Mouse (Mus musculus) C2C12 (cell line): ENCODE results near the gene Cda. TPM values are rescaled to one million over a fixed set of nuclear protein-coding genes. Genes with fewer than 3 reads are reported as not detected.

Experiments used
- H3K27me3 ChIP-seq: one replicate; pipeline ENCODE4 v1.6.1; 2011; ENCODE audit not compliant: control insufficient read depth, insufficient read depth, insufficient read length
- H3K36me3 ChIP-seq: one replicate; pipeline ENCODE4 v1.6.1; 2011; ENCODE audit not compliant: control insufficient read depth, insufficient read depth
- H3K4me3 ChIP-seq: one replicate; pipeline ENCODE4 v1.5.1; 2011; ENCODE audit warnings: mild to moderate bottlenecking, control low read depth; ENCODE audit not compliant: poor library complexity, insufficient read depth, severe bottlenecking
- H3K79me2 ChIP-seq: one replicate; pipeline ENCODE4 v1.6.1; 2011; ENCODE audit not compliant: control insufficient read depth, insufficient read depth
- H3K79me3 ChIP-seq: one replicate; pipeline ENCODE4 v1.6.1; 2011; ENCODE audit warnings: low read depth, control low read depth
- H3ac ChIP-seq: one replicate; pipeline ENCODE3; 2011; ENCODE audit warnings: low read depth; ENCODE audit not compliant: control insufficient read depth, insufficient read length
- CEBPB ChIP-seq: IDR thresholded peaks from one replicate; pipeline ENCODE4 v1.6.1; 2011; ENCODE audit warnings: low read depth, mild to moderate bottlenecking, control low read depth, moderate library complexity
- CTCF ChIP-seq: IDR thresholded peaks from one replicate; pipeline ENCODE4 v1.5.1; 2011; ENCODE audit not compliant: control insufficient read depth, insufficient read depth, insufficient read length
- FOSL1 ChIP-seq: IDR thresholded peaks from one replicate; pipeline ENCODE4 v1.8.0; 2011; ENCODE audit warnings: mild to moderate bottlenecking, low read length; ENCODE audit not compliant: poor library complexity, insufficient read depth, severe bottlenecking
- MAX ChIP-seq: IDR thresholded peaks from one replicate; pipeline ENCODE4 v1.6.1; 2011; ENCODE audit warnings: mild to moderate bottlenecking, control low read depth
- MYOD1 ChIP-seq: IDR thresholded peaks from one replicate; pipeline ENCODE4 v1.6.1; 2011; ENCODE audit warnings: low read depth; ENCODE audit not compliant: control insufficient read depth, insufficient read length
- MYOG ChIP-seq: IDR thresholded peaks from one replicate; pipeline ENCODE4 v1.6.1; 2011; ENCODE audit not compliant: control insufficient read depth, insufficient read length; ENCODE audit errors: extremely low read depth
- USF1 ChIP-seq: IDR thresholded peaks from one replicate; pipeline ENCODE4 v1.6.1; 2011; ENCODE audit warnings: low read depth, mild to moderate bottlenecking, control low read depth, moderate library complexity
- polyA plus RNA-seq: library from polyadenylated mRNA; unstranded; fragments of >200 nt; fragmentation: generic; extraction: Trizol; gene quantifications from one replicate; pipeline ENCODE4 v1.2.1, GENCODE M21; 2012; ENCODE audit warnings: missing spikeins

The Cda gene
- polyA plus RNA-seq, 1 experiment, result 8.7 TPM

- H3K79me3 ChIP-seq, result no peaks in the 10 kb centered on the region
- H3ac ChIP-seq, result peak overlapping the region; percentile 10
- H3K79me2 ChIP-seq, result no peaks in the 10 kb centered on the region
- H3K36me3 ChIP-seq, result no peaks in the 10 kb centered on the region
- no peak for TF ChIP-seq MYOG
- TF ChIP-seq CEBPB, result no peak
- TF ChIP-seq USF1, result no peak
- TF ChIP-seq FOSL1, result no peak
- no peak for TF ChIP-seq CTCF
- TF ChIP-seq MYOD1, result no peak
- no peak for TF ChIP-seq MAX
- H3K4me3 ChIP-seq, result no peak overlapping the region
- peaks cover 53% of the 10 kb centered on the region for H3K27me3 ChIP-seq
These were observed 27.5 kb upstream of the Cda start for GRCm38 (mm10) chr4:138395087-138395970.

- H3ac ChIP-seq, result no peak overlapping the region
- H3K36me3 ChIP-seq, result no peaks in the 10 kb centered on the region
- no peaks in the 10 kb centered on the region for H3K79me2 ChIP-seq
- H3K27me3 ChIP-seq, result peaks cover 54% of the 10 kb centered on the region
- H3K79me3 ChIP-seq, result no peaks in the 10 kb centered on the region
- no peak overlapping the region for H3K4me3 ChIP-seq
- no peak for TF ChIP-seq CEBPB
These were observed 25.9 kb upstream of the Cda start for GRCm38 (mm10) chr4:138393703-138394102.

DNA sequence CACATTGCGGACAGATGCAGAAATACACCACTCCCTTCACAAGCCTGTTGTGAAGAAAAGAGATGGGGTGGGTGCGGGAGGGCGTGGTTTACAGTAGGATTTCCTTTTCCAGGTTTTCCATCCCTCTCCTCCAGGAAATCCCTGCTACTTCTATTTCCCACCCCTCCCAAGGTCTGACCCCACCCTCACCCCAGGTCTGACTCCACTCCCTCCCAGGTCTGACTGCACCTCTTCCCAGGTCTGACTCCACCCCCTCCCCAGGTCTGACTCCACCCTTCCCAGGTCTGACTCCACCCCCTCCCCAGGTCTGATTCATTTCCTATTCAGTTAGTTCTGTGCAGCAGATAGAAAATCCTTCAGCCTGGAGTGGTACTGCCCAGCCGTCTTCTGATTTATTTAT is 16.0 kb upstream of the Cda start:
- Histone ChIP-seq H3K79me2 (no peaks in the 10 kb centered on the region), H3K4me3 (no peak overlapping the region), H3K79me3 (no peaks in the 10 kb centered on the region), H3K27me3 (peaks cover 28% of the 10 kb centered on the region), H3ac (no peak overlapping the region), H3K36me3 (no peaks in the 10 kb centered on the region)
- TF ChIP-seq MAX (no peak), CTCF (no peak), MYOD1 (no peak), USF1 (no peak), FOSL1 (no peak), CEBPB (no peak), MYOG (no peak)

DNA sequence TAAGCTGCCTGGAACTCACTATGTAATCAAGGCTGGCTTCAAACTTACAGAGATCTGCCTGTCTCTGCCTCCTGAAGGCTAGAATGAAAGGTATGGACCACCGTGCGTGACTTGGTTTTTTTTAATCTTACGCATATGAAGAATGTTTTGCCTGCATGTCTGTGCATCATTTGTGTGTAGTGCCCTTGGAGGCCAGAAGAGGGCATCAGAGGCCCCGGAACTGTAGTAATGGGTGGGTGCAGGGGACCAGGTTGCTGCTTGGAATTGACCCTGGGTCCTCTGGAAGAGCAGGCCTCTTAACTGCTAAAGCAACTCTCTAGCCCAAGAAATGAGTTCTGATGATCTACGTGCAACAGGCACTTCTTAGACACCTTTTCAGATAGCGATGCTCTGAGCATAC is 14.7 kb upstream of the Cda start:
- no peaks in the 10 kb centered on the region for H3K79me2 ChIP-seq
- no peak overlapping the region for H3K4me3 ChIP-seq
- H3ac ChIP-seq, result no peak overlapping the region
- H3K27me3 ChIP-seq, result peaks cover 28% of the 10 kb centered on the region
- no peak for TF ChIP-seq MYOG
- TF ChIP-seq CTCF, result no peak
- TF ChIP-seq USF1, result no peak
- TF ChIP-seq MAX, result no peak
- TF ChIP-seq FOSL1, result no peak
- TF ChIP-seq CEBPB, result no peak
- no peak for TF ChIP-seq MYOD1
- no peaks in the 10 kb centered on the region for H3K79me3 ChIP-seq
- no peaks in the 10 kb centered on the region for H3K36me3 ChIP-seq

- TF ChIP-seq MYOG, result no peak
- no peak for TF ChIP-seq USF1
- Histone ChIP-seq H3K36me3 (no peaks in the 10 kb centered on the region), H3K79me3 (no peaks in the 10 kb centered on the region), H3K79me2 (no peaks in the 10 kb centered on the region), H3K4me3 (no peak overlapping the region), H3K27me3 (peaks cover 20% of the 10 kb centered on the region), H3ac (no peak overlapping the region)
These were observed 12.4 kb upstream of the Cda start for GRCm38 (mm10) chr4:138380132-138380689.

DNA sequence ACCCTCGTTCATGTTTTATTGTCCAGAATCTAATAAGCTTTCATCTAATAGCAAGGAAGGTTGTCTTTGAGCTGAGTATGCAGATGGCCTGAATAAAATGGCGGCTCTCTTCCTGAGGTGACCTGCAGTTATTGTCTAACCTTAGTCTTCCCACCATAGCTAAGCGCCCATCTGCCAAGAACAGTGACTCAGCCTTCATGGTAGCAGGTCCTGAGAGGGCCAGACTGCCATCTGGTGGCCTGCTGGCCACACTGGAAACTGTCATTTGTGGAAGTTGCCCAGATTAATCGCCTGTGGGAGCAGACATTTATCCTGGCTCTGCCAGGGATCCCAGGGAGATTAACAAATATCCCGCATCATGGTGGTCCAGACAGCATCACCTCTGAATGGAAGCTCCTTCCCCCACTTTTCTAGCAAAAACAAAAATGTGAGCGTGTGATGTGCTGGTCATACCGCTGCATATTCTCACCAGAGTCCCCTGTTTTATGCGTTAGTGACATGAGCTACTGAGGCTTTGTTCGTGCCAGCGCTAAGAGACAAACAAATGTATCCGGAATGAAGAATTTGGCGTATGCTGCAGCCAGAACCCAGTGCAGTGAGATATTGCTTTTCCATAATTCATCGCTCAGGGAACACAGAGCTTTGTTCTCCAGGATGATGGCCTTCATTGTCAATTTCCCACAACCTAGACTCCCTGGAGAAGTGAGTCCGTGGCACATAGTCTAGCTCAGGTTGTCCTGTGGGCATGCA is 11.5 kb upstream of the Cda start:
- Histone ChIP-seq H3K79me2 (no peaks in the 10 kb centered on the region), H3ac (no peak overlapping the region), H3K27me3 (peaks cover 16% of the 10 kb centered on the region), H3K79me3 (no peaks in the 10 kb centered on the region), H3K36me3 (no peaks in the 10 kb centered on the region), H3K4me3 (no peak overlapping the region)
- TF ChIP-seq FOSL1, result peak; percentile 48
- no peak for TF ChIP-seq CEBPB
- TF ChIP-seq CTCF, result peak; percentile 70
